Comparison of ENCODE assay signal across 8 mouse cellular contexts in the genomic region with DNA sequence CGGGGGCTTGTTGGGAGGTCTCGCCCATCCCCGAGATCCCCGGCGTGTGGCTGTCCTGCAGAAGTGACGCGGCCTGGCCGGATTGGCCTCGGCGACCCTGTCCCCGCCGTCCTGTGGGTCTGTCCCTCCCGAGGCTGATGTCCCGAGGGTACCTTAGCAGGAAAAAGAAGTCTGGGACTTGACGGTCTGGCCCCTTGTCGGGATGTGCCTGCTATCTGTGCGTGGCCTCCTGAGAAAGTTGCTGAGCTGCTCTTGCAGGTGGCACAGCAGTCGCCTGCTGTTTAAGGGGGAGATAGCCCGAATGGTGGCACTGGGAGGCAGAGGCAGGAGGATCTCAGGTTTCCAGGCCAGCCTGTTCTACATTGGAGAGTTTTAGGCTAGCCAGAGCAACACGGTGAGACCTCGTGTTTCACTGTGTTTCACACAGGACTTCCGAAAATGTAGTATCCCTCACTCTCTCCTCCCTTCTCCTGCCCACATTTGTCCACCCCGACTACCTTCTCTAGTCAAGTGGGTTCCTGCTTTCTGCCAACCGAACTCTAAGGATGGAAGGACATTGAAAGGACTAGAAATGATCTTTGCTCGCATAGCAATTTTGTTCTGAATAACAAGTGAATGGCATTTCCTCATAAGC. TPM values are rescaled to one million over a fixed set of nuclear protein-coding genes. Genes with fewer than 3 reads are reported as not detected.
A peak's percentile ranks its signal among the peaks of the same experiment; 100 is the strongest.
DNase-seq lines count a peak whose midpoint lies in the region; ATAC-seq lines count a peak whose summit lies in the region.

No protein-coding gene starts in this region.

- no peak for DNase-seq in kidney, postnatal 10 days
- no peak for DNase-seq in midbrain, embryonic 14.5 days
- DNase-seq in right cerebral cortex, postnatal 4 days = no peak
- DNase-seq in left cerebral cortex, postnatal 25 days (ENCODE audit: low spot score in 2 of 2) = no peak
- no peak for DNase-seq in thymus, adult 18-20 months

- H3K9ac ChIP-seq in kidney, embryonic 14.5 days (ENCODE audit: low read depth, low read length) = peak overlapping the region; percentile 73
- peak overlapping the region; percentile 86 for H3K9ac ChIP-seq in hindbrain, embryonic 16.5 days (ENCODE audit: low read depth, low read length)
- peak overlapping the region; percentile 86 for H3K9ac ChIP-seq in midbrain, embryonic 14.5 days (replicated peaks; ENCODE audit: low read length)

- H3K9me3 ChIP-seq in kidney, embryonic 14.5 days (ENCODE audit: control insufficient read depth, low read length) = no peaks in the 10 kb centered on the region
- H3K9me3 ChIP-seq in hindbrain, embryonic 16.5 days (ENCODE audit: control insufficient read depth, low read length) = no peaks in the 10 kb centered on the region
- H3K9me3 ChIP-seq in midbrain, embryonic 14.5 days (ENCODE audit: control insufficient read depth, low read length) = no peaks in the 10 kb centered on the region

- peaks cover 10% of the 10 kb centered on the region; the same call in 1 of the 2 replicates for H3K36me3 ChIP-seq in kidney, embryonic 14.5 days (ENCODE audit: control insufficient read depth, insufficient read depth, low read length)
- H3K36me3 ChIP-seq in hindbrain, embryonic 16.5 days (ENCODE audit: control insufficient read depth, insufficient read depth, low read length) = no peaks in the 10 kb centered on the region; the same call in 1 of the 2 replicates
- H3K36me3 ChIP-seq in midbrain, embryonic 14.5 days (ENCODE audit: control insufficient read depth, insufficient read depth, low read length) = no peaks in the 10 kb centered on the region

- no peaks in the 10 kb centered on the region for H3K27me3 ChIP-seq in kidney, embryonic 14.5 days (ENCODE audit: control insufficient read depth, insufficient read depth, low read length)
- H3K27me3 ChIP-seq in hindbrain, embryonic 16.5 days (replicated peaks; ENCODE audit: control insufficient read depth, insufficient read depth, low read length) = no peaks in the 10 kb centered on the region
- H3K27me3 ChIP-seq in midbrain, embryonic 14.5 days (ENCODE audit: control insufficient read depth, insufficient read depth, low read length) = no peaks in the 10 kb centered on the region

- no peak overlapping the region for H3K27ac ChIP-seq in kidney, embryonic 14.5 days (ENCODE audit: low read depth, low read length)
- H3K27ac ChIP-seq in brown adipose tissue, adult 24 weeks (replicated peaks; ENCODE audit: low read depth, low read length) = no peak overlapping the region
- peak overlapping the region; percentile 69 for H3K27ac ChIP-seq in hindbrain, embryonic 16.5 days (ENCODE audit: low read depth, low read length)
- peak overlapping the region; percentile 68; the same call in 1 of the 2 replicates for H3K27ac ChIP-seq in midbrain, embryonic 14.5 days (replicated peaks; ENCODE audit: low read depth, low read length)

- intact Hi-C loops in left cerebral cortex, postnatal 25 days (cut with DNase I) = no loop called here

- no peak; the same call in 1 of the 2 replicates for ATAC-seq in kidney, embryonic 14.5 days (ENCODE audit: low FRiP score, low TSS enrichment)
- ATAC-seq in hindbrain, embryonic 16.5 days = no peak
- ATAC-seq in midbrain, embryonic 14.5 days (ENCODE audit: low FRiP score, low TSS enrichment) = no peak

- 28% methylated on average over 25 of the region's 25 CpGs for WGBS in kidney, embryonic 14.5 days
- 25% methylated on average over 25 of the region's 25 CpGs for WGBS in hindbrain, embryonic 16.5 days
- whole genome bisulfite sequencing in midbrain, embryonic 14.5 days = 27% methylated on average over 25 of the region's 25 CpGs

- H3K4me3 ChIP-seq in kidney, embryonic 14.5 days (ENCODE audit: low read length) = peak overlapping the region; percentile 63
- peak overlapping the region; percentile 72 for H3K4me3 ChIP-seq in brown adipose tissue, adult 24 weeks (ENCODE audit: insufficient read depth, low read depth, low read length)
- H3K4me3 ChIP-seq in hindbrain, embryonic 16.5 days (ENCODE audit: low read length) = peak overlapping the region; percentile 77
- H3K4me3 ChIP-seq in midbrain, embryonic 14.5 days (replicated peaks; ENCODE audit: low read depth, low read length) = peak overlapping the region; percentile 69

- H3K4me1 ChIP-seq in kidney, embryonic 14.5 days (ENCODE audit: control insufficient read depth, insufficient read depth, low read length) = 0 out of 2 replicates have a peak, but pooled peaks cover 4% of the 10 kb centered on the region
- H3K4me1 ChIP-seq in brown adipose tissue, adult 24 weeks (ENCODE audit: control insufficient read depth, insufficient read depth, insufficient read length, low read length) = no peaks in the 10 kb centered on the region
- no peaks in the 10 kb centered on the region; the same call in 1 of the 2 replicates for H3K4me1 ChIP-seq in hindbrain, embryonic 16.5 days (ENCODE audit: control insufficient read depth, insufficient read depth, low read depth, low read length)
- H3K4me1 ChIP-seq in midbrain, embryonic 14.5 days (ENCODE audit: control insufficient read depth, insufficient read depth, low read length) = peaks cover 5% of the 10 kb centered on the region; the same call in 1 of the 2 replicates

- H3K4me2 ChIP-seq in kidney, embryonic 14.5 days (replicated peaks; ENCODE audit: low read depth, low read length) = peak overlapping the region; percentile 48
- peak overlapping the region; percentile 90 for H3K4me2 ChIP-seq in hindbrain, embryonic 16.5 days (ENCODE audit: low read length)
- H3K4me2 ChIP-seq in midbrain, embryonic 14.5 days (ENCODE audit: low read length) = peak overlapping the region; percentile 82

RNA-seq across cellular contexts. Expression of a gene that starts 0.4 kb away (rescaled TPM):
- polyA plus RNA-seq in kidney, embryonic 14.5 days (2014; fragmentation: Nextera tagmentation; extraction: Ambion mirVana) = 27.2 and 34.1 TPM in 2 replicates
- 2.4 and 3.6 TPM in 2 replicates for polyA plus RNA-seq in brown adipose tissue, adult 24 weeks (2012; ENCODE audit: insufficient read depth, insufficient read length, missing spikeins)
- polyA plus RNA-seq in hindbrain, embryonic 16.5 days (2015; fragmentation: Nextera tagmentation; extraction: Ambion mirVana) = 12.0 and 13.8 TPM in 2 replicates
- polyA plus RNA-seq in midbrain, embryonic 14.5 days (2014; fragmentation: Nextera tagmentation; extraction: Ambion mirVana) = 11.1 and 11.6 TPM in 2 replicates
- 10 to 100 TPM in 1 of 2 experiments, 1 to 10 TPM in 1; 8.9 to 10.4 TPM for total RNA-seq in left cerebral cortex, postnatal 25 days (2021)

RNA-seq across cellular contexts. Expression of a gene that starts 59.8 kb away (rescaled TPM):
- not detected in 2 replicates for polyA plus RNA-seq in kidney, embryonic 14.5 days (2014; fragmentation: Nextera tagmentation; extraction: Ambion mirVana)
- not detected in 2 replicates for polyA plus RNA-seq in brown adipose tissue, adult 24 weeks (2012; ENCODE audit: insufficient read depth, insufficient read length, missing spikeins)
- polyA plus RNA-seq in hindbrain, embryonic 16.5 days (2015; fragmentation: Nextera tagmentation; extraction: Ambion mirVana) = 1.4 and 1.5 TPM in 2 replicates
- polyA plus RNA-seq in midbrain, embryonic 14.5 days (2014; fragmentation: Nextera tagmentation; extraction: Ambion mirVana) = 0.14 and 0.15 TPM in 2 replicates
- total RNA-seq in left cerebral cortex, postnatal 25 days (2021) = not detected

Comparison
In these comparisons a context has a peak if more than half of its experiments do, and no peak if none do; other contexts are left out.
1. H3K27ac ChIP-seq: peak in hindbrain, embryonic 16.5 days (single experiment) and midbrain, embryonic 14.5 days (single experiment); none in kidney, embryonic 14.5 days (single experiment) and brown adipose tissue, adult 24 weeks (single experiment).
2. Peak in every context shown above with its lines, with median percentiles within 50 percentile points of each other: H3K4me2 ChIP-seq, H3K4me3 ChIP-seq and H3K9ac ChIP-seq.